Mouse (Mus musculus) forebrain, embryonic 11.5 days (tissue): ENCODE data around the gene Slfn4. TPM values are rescaled to one million over a fixed set of nuclear protein-coding genes. Genes with fewer than 3 reads are reported as not detected.
"Not testable (repeated sequence)": the region's sequence is repeated elsewhere in the genome, so short reads cannot be mapped to it uniquely, and the experiment has no call there.

Source experiments
- ATAC-seq: fragments of 200-750 bp; cut with Nextera tagmentation; replicated peaks from 2 replicates; pipeline ENCODE4 v1.8.0; 2017; ENCODE audit warnings: moderate TSS enrichment; ENCODE audit not compliant: low FRiP score
- DNase-seq: peaks from one replicate; pipeline ENCODE4 v3.0.0-alpha.2; 2017; ENCODE audit warnings: low spot score
- H3K27ac ChIP-seq: fragments of 300-500 bp; sonication (generic); 2 replicates; pipeline ENCODE4 v1.5.1; 2014; ENCODE audit warnings: low read depth, low read length
- H3K27me3 ChIP-seq: fragments of 300-500 bp; sonication (generic); 2 replicates; pipeline ENCODE4 v1.6.1; 2014; ENCODE audit warnings: mild to moderate bottlenecking, low read length, mixed read lengths; ENCODE audit not compliant: control insufficient read depth, insufficient read depth
- H3K36me3 ChIP-seq: fragments of 300-500 bp; sonication (generic); 2 replicates; pipeline ENCODE4 v1.6.1; 2014; ENCODE audit warnings: mild to moderate bottlenecking, low read length, moderate library complexity, mixed read lengths; ENCODE audit not compliant: control insufficient read depth, insufficient read depth
- H3K4me1 ChIP-seq: fragments of 300-500 bp; sonication (generic); replicated peaks from 2 replicates; pipeline ENCODE4 v1.6.1; 2014; ENCODE audit warnings: low read length, mixed read lengths; ENCODE audit not compliant: control insufficient read depth, insufficient read depth
- H3K4me2 ChIP-seq: fragments of 300-500 bp; sonication (generic); 2 replicates; pipeline ENCODE4 v1.6.1; 2014; ENCODE audit warnings: low read depth, mild to moderate bottlenecking, low read length, moderate library complexity, mixed read lengths; ENCODE audit not compliant: severe bottlenecking
- H3K4me3 ChIP-seq: fragments of 300-500 bp; sonication (generic); 2 replicates; pipeline ENCODE4 v1.5.1; 2014; ENCODE audit warnings: low read depth, low read length
- H3K9ac ChIP-seq: fragments of 300-500 bp; sonication (generic); 2 replicates; pipeline ENCODE4 v1.6.1; 2014; ENCODE audit warnings: low read length
- H3K9me3 ChIP-seq: fragments of 300-500 bp; sonication (generic); 2 replicates; pipeline ENCODE4 v1.6.1; 2016; ENCODE audit warnings: low read length, mixed read lengths; ENCODE audit not compliant: control insufficient read depth
- WGBS: fragments of 180-500 bp; shearing (Covaris S2); extraction: QIAGEN DNeasy Blood & Tissue Kit; methylation state at CpG from one replicate; pipeline ENCODE4 v1.1.7; 2014; 5-methylcytosine and 5-hydroxymethylcytosine counted together
- polyA plus RNA-seq: library from polyadenylated mRNA; unstranded; fragments of >200 nt; fragmentation: Nextera tagmentation; extraction: Ambion mirVana; gene quantifications from 2 replicates; pipeline ENCODE4 v1.2.1, GENCODE M21; 2014

The Slfn4 gene
- polyA plus RNA-seq, 1 experiment from 2014 or later = not detected

DNA sequence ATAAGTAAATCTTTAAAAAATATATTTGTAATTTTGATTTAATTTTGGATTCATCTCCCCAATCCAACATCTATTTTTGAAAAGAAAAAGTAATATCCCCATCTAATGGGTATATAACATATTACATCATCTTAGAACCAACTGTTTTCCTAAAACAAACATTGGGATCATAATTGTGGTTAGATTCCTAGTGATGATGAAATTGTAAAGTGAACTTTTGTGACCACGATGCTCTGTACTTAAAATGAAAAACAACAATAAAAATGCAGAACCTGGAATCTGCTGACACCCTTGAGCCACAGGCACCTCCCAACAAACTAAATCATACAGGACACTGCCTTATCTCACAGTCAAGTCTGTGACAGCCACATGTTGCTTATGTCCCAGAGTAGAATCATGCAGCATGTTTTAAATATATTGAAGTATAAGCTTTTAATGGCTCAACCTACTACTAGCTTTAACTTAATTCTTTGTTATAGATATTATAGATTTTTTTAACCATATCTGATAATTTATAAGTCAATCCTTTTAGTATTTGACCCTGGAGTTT, 46.4 kb downstream of the Slfn4 start:
- Histone ChIP-seq H3K27me3 (no peaks in the 10 kb centered on the region), H3K36me3 (no peaks in the 10 kb centered on the region), H3K9ac (no peak overlapping the region), H3K4me2 (no peak overlapping the region), H3K4me3 (no peak overlapping the region), H3K27ac (no peak overlapping the region), H3K9me3 (no peaks in the 10 kb centered on the region), H3K4me1 (no peaks in the 10 kb centered on the region)
- DNase-seq (no peak), ATAC-seq (no peak)
- 89% methylated on average over 1 of the region's 1 CpGs for WGBS

DNA sequence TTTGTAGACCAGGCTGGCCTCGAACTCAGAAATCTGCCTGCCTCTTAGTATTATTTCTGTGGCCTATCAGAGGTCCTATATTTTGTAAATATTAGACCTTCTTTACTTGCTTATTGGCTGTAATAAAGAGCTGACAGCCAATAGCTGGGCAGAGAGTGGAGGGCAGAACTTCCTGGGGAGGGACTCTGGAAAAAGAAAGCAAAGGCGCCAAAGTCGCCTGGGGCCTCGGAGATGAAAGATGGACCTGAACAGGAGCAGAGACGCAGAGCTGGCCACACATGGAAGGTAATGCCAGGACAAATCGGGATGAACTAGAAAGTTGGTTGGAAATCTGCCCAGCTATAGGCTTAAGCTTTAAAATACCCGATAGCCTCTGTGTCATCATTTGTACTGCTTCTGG, 48.4 kb downstream of the Slfn4 start:
- Histone ChIP-seq H3K4me2 (no peak overlapping the region), H3K27me3 (no peaks in the 10 kb centered on the region), H3K36me3 (no peaks in the 10 kb centered on the region), H3K27ac (no peak overlapping the region), H3K4me1 (no peaks in the 10 kb centered on the region), H3K4me3 (no peak overlapping the region), H3K9ac (no peak overlapping the region), H3K9me3 (no peaks in the 10 kb centered on the region)
- ATAC-seq = no peak
- WGBS = 88% methylated on average over 7 of the region's 7 CpGs
- DNase-seq = no peak

DNA sequence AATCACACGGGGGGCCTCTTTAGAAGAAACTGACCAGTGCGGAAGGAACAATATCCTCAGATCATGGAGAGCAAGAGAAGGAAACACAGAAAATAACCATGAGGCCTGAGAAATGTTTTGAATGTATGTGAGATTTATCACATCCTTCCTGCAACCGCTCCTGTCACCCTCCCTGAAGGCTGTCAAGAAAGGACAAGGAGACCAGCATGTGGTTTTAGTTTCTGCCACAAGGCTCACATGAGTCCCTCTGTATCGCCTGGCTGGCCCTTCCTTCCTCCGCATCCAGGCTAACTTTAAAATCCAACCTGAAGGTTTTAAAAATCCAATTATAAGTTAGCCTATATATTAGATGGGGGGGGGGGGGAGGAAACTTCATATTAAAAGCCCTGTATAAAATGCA, 48.8 kb downstream of the Slfn4 start:
- ATAC-seq, H3K27me3 ChIP-seq, H3K9me3 ChIP-seq, H3K4me2 ChIP-seq, H3K36me3 ChIP-seq, H3K9ac ChIP-seq, H3K4me3 ChIP-seq, H3K27ac ChIP-seq, DNase-seq, H3K4me1 ChIP-seq: not testable (repeated sequence)
- WGBS = 91% methylated on average over 5 of the region's 5 CpGs

DNA sequence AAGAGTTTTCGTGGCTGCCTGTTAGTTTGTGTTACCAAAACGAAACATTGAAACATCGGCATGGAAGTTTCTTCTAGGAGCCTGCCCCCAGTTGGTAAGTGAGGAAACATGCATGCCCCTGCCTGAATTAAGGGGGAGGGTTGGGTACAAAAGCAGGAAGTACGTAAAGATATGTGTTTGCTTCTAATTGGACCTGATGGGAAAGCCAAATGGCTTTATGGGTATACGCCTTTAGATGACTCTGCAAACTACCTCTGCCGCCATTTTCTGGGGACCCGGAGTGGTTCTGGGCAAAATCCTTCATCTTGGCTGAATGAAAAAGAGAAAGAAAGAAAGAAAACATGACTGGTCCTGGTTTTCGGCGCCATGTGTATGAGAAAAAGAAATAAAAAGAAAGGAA, 49.2 kb downstream of the Slfn4 start:
- H3K9ac ChIP-seq = no peak overlapping the region
- no peak for ATAC-seq
- no peaks in the 10 kb centered on the region for H3K4me1 ChIP-seq
- H3K4me3 ChIP-seq = no peak overlapping the region
- 90% methylated on average over 9 of the region's 9 CpGs for WGBS
- H3K4me2 ChIP-seq = no peak overlapping the region
- no peaks in the 10 kb centered on the region for H3K36me3 ChIP-seq
- no peaks in the 10 kb centered on the region for H3K27me3 ChIP-seq
- H3K27ac ChIP-seq = no peak overlapping the region
- H3K9me3 ChIP-seq = no peaks in the 10 kb centered on the region
- no peak for DNase-seq

DNA sequence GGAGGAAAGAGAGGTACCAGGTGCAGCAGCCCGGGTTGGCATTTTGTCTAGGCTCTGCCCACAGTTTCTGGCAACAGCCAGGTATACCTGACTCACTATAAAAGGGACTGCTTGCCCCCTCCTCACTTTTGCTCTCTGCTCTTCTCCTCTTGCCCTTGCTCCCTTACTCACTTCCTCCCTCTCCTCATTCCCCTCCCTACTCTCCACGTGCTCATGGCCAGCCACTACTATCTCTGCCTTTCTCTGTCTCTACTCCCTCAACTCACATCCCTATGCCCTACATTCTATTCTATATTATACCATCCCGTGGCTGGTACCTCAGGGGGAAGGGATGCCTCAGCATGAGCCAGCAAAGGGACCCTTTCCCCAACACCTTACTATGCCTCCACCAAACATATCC, 49.8 kb downstream of the Slfn4 start:
- Histone ChIP-seq H3K4me2 (no peak overlapping the region), H3K36me3 (no peaks in the 10 kb centered on the region), H3K27me3 (no peaks in the 10 kb centered on the region), H3K4me3 (no peak overlapping the region), H3K4me1 (no peaks in the 10 kb centered on the region), H3K27ac (no peak overlapping the region), H3K9ac (no peak overlapping the region), H3K9me3 (no peaks in the 10 kb centered on the region)
- ATAC-seq (no peak), DNase-seq (no peak)
- 77% methylated on average over 3 of the region's 3 CpGs for WGBS

DNA sequence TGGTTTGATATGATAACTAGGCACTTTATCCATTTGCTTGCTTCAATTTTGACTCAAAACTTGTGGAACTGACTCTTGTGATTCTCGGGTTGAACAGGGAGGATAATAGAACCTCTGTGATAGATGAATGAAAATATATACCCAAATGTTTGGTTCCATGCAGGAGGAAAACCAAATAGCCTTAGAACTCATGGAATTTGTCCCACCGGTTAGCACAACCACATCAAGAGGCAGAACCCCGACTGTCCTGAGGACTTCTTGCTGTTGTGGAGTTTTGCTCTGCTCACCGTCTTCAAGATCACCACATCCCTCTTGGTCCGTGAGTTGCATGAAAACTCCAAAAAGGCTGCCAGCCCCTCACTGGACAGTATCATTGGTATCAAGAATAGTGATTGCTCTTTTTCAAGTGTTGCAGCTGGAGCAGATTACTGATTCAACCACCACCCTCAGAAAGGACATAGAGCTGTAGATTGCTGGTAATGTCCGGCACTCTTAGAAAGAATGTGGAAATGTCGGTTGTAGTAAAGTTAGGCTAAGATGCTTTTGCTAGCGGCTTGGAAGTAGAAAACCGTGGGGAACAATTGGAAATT, 50.5 kb downstream of the Slfn4 start:
- no peaks in the 10 kb centered on the region for H3K27me3 ChIP-seq
- no peak overlapping the region for H3K4me2 ChIP-seq
- H3K4me3 ChIP-seq = no peak overlapping the region
- DNase-seq (no peak), ATAC-seq (no peak)
- H3K27ac ChIP-seq = no peak overlapping the region
- no peaks in the 10 kb centered on the region for H3K4me1 ChIP-seq
- H3K9me3 ChIP-seq = no peaks in the 10 kb centered on the region
- no peaks in the 10 kb centered on the region for H3K36me3 ChIP-seq
- H3K9ac ChIP-seq = no peak overlapping the region
- 89% methylated on average over 9 of the region's 9 CpGs for WGBS

DNA sequence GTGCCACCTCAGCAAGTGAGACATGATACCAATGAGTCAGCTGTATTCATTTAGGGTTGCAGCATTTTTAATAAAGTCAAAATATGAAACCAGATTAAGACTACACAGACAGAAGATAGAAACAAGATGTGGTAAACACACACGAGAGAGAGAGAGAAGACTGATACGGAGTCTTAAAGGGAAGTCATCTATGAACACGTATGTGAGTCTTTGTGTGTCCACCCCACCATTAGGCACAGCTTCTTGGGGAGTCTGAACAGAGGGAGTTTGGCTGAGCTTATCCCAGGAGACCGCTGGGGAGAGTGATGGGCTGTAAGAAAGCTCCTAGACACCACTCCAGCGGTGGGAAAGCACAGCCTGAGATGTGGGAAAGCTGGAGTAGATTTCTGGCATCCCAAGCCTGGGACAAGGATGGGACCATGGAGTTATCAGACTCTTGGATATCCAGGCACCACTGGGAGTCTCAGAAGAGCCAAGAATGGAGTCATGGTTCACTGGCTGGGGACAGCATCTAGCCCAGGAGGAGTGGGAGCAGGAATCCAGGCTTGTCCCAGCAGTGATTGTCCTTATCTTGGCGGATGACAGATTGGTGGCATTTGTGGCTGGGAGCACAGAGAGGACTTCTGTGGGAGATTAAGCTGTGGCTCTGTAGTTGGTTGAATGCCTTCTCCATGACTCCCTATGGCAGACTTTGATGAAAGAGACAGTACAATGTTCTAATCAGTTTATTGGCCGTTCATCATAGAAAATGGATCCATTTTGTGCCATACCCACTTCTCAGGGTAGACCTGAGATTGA, 53.1 kb downstream of the Slfn4 start:
- H3K27me3 ChIP-seq = no peaks in the 10 kb centered on the region
- no peak for ATAC-seq
- no peaks in the 10 kb centered on the region for H3K36me3 ChIP-seq
- no peak for DNase-seq
- no peak overlapping the region for H3K9ac ChIP-seq
- H3K9me3 ChIP-seq = no peaks in the 10 kb centered on the region
- 86% methylated on average over 7 of the region's 7 CpGs for WGBS
- no peak overlapping the region for H3K27ac ChIP-seq
- no peak overlapping the region for H3K4me2 ChIP-seq
- H3K4me3 ChIP-seq = no peak overlapping the region
- H3K4me1 ChIP-seq = no peaks in the 10 kb centered on the region

DNA sequence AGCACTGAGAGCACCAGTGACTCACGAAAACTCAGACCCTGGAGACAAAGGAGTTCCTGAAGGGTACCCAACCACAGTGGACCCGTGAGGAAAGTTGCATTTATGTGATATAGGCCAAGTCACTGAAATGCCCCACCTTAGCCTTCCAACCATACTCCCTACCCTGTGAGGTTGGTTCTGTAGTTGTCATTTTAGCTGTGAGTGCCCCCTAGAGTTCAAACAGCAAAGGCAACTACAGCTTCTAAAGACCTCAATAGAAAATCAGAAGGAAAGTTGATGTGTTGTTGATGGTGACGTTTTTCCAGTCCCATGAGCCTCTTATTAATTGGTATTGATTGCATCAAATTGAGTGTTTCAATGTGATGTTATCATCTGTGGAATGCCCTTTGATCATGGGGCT, 56.0 kb downstream of the Slfn4 start:
- no peaks in the 10 kb centered on the region for H3K9me3 ChIP-seq
- H3K27ac ChIP-seq = no peak overlapping the region
- no peaks in the 10 kb centered on the region for H3K27me3 ChIP-seq
- WGBS = 68% methylated on average over 3 of the region's 3 CpGs
- ATAC-seq (no peak), DNase-seq (no peak)
- no peak overlapping the region for H3K4me2 ChIP-seq
- no peaks in the 10 kb centered on the region for H3K4me1 ChIP-seq
- no peak overlapping the region for H3K4me3 ChIP-seq
- no peaks in the 10 kb centered on the region for H3K36me3 ChIP-seq
- no peak overlapping the region for H3K9ac ChIP-seq

DNA sequence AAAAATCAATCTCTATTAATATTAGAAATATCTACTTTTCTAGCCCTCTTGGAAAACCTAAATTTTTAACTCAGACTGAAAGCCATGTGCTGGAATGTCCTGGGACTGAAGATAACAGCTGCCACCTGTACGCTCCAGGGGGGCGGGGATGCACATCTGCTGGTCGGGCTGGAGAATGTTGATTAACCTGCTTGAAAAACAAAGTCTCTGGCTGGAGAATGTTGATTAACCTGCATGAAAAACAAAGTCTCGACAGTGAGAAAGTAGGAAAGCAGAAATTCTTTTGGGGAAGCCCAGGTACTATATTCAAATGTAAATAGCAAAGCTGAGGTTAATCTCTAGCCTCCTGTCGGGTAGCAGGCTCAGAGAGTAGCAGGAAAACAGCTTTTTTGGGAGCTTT, 58.6 kb downstream of the Slfn4 start:
- not testable (repeated sequence) for H3K36me3 ChIP-seq, H3K4me3 ChIP-seq, H3K9me3 ChIP-seq, DNase-seq, H3K9ac ChIP-seq, H3K4me2 ChIP-seq, H3K27me3 ChIP-seq, H3K4me1 ChIP-seq, H3K27ac ChIP-seq, ATAC-seq
- 41% methylated on average over 5 of the region's 5 CpGs for WGBS
